Mouse (Mus musculus) forebrain, embryonic 11.5 days (tissue): ENCODE results near the gene Olfr62. TPM values are rescaled to one million over a fixed set of nuclear protein-coding genes. Genes with fewer than 3 reads are reported as not detected.

Experiments used
- ATAC-seq: fragments of 200-750 bp; cut with Nextera tagmentation; replicated peaks from 2 replicates; pipeline ENCODE4 v1.8.0; 2017; ENCODE audit warnings: moderate TSS enrichment; ENCODE audit not compliant: low FRiP score
- DNase-seq: peaks from one replicate; pipeline ENCODE4 v3.0.0-alpha.2; 2017; ENCODE audit warnings: low spot score
- H3K27ac ChIP-seq: fragments of 300-500 bp; sonication (generic); 2 replicates; pipeline ENCODE4 v1.5.1; 2014; ENCODE audit warnings: low read depth, low read length
- H3K27me3 ChIP-seq: fragments of 300-500 bp; sonication (generic); 2 replicates; pipeline ENCODE4 v1.6.1; 2014; ENCODE audit warnings: mild to moderate bottlenecking, low read length, mixed read lengths; ENCODE audit not compliant: control insufficient read depth, insufficient read depth
- H3K36me3 ChIP-seq: fragments of 300-500 bp; sonication (generic); 2 replicates; pipeline ENCODE4 v1.6.1; 2014; ENCODE audit warnings: mild to moderate bottlenecking, low read length, moderate library complexity, mixed read lengths; ENCODE audit not compliant: control insufficient read depth, insufficient read depth
- H3K4me1 ChIP-seq: fragments of 300-500 bp; sonication (generic); replicated peaks from 2 replicates; pipeline ENCODE4 v1.6.1; 2014; ENCODE audit warnings: low read length, mixed read lengths; ENCODE audit not compliant: control insufficient read depth, insufficient read depth
- H3K4me2 ChIP-seq: fragments of 300-500 bp; sonication (generic); 2 replicates; pipeline ENCODE4 v1.6.1; 2014; ENCODE audit warnings: low read depth, mild to moderate bottlenecking, low read length, moderate library complexity, mixed read lengths; ENCODE audit not compliant: severe bottlenecking
- H3K4me3 ChIP-seq: fragments of 300-500 bp; sonication (generic); 2 replicates; pipeline ENCODE4 v1.5.1; 2014; ENCODE audit warnings: low read depth, low read length
- H3K9ac ChIP-seq: fragments of 300-500 bp; sonication (generic); 2 replicates; pipeline ENCODE4 v1.6.1; 2014; ENCODE audit warnings: low read length
- H3K9me3 ChIP-seq: fragments of 300-500 bp; sonication (generic); 2 replicates; pipeline ENCODE4 v1.6.1; 2016; ENCODE audit warnings: low read length, mixed read lengths; ENCODE audit not compliant: control insufficient read depth
- WGBS: fragments of 180-500 bp; shearing (Covaris S2); extraction: QIAGEN DNeasy Blood & Tissue Kit; methylation state at CpG from one replicate; pipeline ENCODE4 v1.1.7; 2014; 5-methylcytosine and 5-hydroxymethylcytosine counted together
- polyA plus RNA-seq: library from polyadenylated mRNA; unstranded; fragments of >200 nt; fragmentation: Nextera tagmentation; extraction: Ambion mirVana; gene quantifications from 2 replicates; pipeline ENCODE4 v1.2.1, GENCODE M21; 2014

Olfr62 gene
- polyA plus RNA-seq, 1 experiment from 2014 or later = not detected

DNA sequence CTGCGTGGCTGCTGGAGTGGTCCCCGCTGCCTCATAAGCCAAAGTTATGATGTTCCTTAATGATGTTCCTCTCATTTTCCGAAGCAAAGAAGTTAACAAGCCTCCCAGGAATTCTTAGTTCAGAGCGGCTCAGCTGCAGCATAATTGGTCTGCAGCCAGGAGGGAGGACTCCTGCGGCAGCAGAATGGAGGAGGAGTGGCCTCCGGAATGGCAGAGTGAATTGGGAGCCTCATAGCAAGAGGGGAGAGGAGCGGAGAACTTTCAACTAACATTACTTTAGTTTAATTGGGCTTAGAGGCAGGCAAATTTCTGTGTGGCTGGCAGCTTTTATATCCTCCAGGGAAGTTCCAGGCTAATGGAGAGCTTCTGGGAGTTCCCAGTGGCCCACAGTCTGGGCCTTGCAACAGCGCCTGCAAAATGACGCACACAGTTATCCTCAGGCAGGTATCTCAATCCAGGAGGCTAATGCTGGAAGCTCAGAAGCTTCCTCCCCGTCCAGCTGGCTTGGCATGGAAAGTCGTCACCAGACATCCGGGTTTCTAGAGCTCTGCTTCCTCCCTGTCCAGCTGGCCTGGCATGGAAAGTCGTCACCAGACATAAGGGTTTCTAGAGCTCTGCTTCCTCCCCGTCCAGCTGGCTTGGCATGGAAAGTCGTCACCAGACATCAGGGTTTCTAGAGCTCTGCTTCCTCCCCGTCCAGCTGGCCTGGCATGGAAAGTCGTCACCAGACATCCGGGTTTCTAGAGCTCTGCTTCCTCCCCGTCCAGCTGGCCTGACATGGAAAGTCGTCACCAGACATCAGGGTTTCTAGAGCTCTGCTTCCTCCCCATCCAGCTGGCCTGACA lies 16.2 kb upstream of the Olfr62 start:
- Histone ChIP-seq H3K9ac (no peak overlapping the region), H3K27ac (no peak overlapping the region), H3K27me3 (no peaks in the 10 kb centered on the region), H3K4me2 (no peak overlapping the region), H3K36me3 (no peaks in the 10 kb centered on the region), H3K9me3 (no peaks in the 10 kb centered on the region), H3K4me1 (0 out of 2 replicates have a peak, but pooled peaks cover 2% of the 10 kb centered on the region), H3K4me3 (no peak overlapping the region)
- DNase-seq (no peak), ATAC-seq (no peak)
- 48% methylated on average over 20 of the region's 20 CpGs for WGBS

DNA sequence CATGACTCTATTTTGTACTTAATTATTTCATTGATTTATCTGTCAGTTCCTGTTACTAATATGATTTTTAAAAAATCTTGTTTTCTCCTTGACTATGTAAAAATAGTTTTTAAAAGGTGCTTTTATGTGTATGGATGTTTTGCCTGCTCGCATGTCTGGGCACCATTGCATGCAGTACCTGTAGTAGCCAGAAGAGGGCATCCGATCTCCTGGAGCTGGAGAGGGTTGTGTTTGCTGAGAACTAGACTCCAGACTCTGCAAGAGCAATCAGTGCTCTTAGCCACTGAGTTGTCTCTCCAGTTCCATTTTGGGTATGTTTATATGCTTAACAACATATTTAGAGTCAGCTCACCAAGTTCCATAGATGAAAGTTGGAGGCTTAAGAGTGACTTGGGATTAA lies 13.5 kb upstream of the Olfr62 start:
- Histone ChIP-seq H3K4me3 (no peak overlapping the region), H3K4me1 (0 out of 2 replicates have a peak, but pooled peaks cover 2% of the 10 kb centered on the region), H3K27ac (no peak overlapping the region), H3K27me3 (no peaks in the 10 kb centered on the region), H3K36me3 (no peaks in the 10 kb centered on the region), H3K9me3 (no peaks in the 10 kb centered on the region), H3K4me2 (no peak overlapping the region), H3K9ac (no peak overlapping the region)
- WGBS = 12% methylated on average over 2 of the region's 2 CpGs
- ATAC-seq (no peak), DNase-seq (peak; percentile 79)

DNA sequence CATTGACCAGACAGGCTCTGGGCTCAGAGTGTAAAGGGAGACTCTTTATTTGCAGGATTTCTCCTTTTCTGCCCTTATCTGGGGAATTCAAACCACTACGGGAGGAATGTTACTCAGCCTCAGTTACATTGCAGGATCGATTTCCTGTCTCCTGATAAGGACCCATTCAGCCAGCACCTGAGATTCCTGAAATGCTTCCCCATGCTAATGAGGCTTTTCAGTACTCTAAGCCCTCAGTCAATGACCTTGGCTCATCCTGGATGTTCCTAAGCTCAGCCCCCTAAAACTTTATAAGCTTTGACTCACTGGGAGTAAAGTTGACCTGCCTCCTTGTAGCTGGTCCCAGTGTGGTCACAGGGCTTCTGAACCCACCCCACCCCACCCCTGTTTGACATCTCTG lies 28.3 kb downstream of the Olfr62 start:
- WGBS = 77% methylated on average over 2 of the region's 2 CpGs

DNA sequence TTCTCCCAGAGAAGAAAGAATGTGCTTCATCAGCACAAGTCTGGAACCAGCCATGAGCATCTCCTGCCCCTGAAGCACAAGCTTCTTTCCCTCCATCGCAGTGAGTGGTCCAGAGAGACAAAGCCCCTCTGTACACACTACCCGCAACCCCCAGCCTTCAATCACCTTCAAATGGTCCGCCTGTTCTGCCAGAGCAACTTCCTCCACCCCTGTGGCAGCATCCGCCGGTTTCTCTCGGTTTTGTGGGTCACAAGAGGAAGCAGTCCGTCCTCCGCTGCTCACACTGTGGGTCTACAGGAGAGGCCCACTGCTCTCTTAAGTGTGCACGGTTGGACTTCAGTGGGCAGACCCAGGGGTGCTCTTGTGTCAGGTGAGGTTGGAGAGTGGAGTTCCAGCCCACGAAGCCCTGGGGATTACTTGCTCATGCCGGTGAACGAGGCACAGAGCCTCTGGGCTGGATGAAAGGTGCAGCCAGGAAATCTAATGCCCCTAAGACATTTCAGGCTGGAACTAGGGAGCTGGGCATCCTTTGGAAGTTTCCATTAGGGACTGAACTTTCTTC lies 33.7 kb downstream of the Olfr62 start, which contains the start of gene Olfr1342:
Olfr1342 (minus strand) TSS at position 345 of the 562 bp plus-strand sequence.
- Histone ChIP-seq H3K9ac (no peak within 1 kb of the TSS), H3K4me2 (no peak within 1 kb of the TSS), H3K9me3 (no peaks in the 10 kb centered on the region), H3K36me3 (no peaks in the 10 kb centered on the region), H3K4me1 (no peaks in the 10 kb centered on the region), H3K27me3 (no peaks in the 10 kb centered on the region), H3K27ac (no peak within 1 kb of the TSS), H3K4me3 (no peak within 1 kb of the TSS)
- ATAC-seq = no peak
- WGBS = 58% methylated on average over 12 of the region's 12 CpGs
- DNase-seq = no peak

More for the DNA sequence above, 28.3 kb downstream of the Olfr62 start:
- Histone ChIP-seq H3K4me3 (no peak overlapping the region), H3K4me2 (no peak overlapping the region), H3K36me3 (no peaks in the 10 kb centered on the region), H3K9ac (no peak overlapping the region), H3K4me1 (no peaks in the 10 kb centered on the region), H3K27ac (no peak overlapping the region), H3K9me3 (no peaks in the 10 kb centered on the region), H3K27me3 (no peaks in the 10 kb centered on the region)
- ATAC-seq (no peak), DNase-seq (no peak)

DNA sequence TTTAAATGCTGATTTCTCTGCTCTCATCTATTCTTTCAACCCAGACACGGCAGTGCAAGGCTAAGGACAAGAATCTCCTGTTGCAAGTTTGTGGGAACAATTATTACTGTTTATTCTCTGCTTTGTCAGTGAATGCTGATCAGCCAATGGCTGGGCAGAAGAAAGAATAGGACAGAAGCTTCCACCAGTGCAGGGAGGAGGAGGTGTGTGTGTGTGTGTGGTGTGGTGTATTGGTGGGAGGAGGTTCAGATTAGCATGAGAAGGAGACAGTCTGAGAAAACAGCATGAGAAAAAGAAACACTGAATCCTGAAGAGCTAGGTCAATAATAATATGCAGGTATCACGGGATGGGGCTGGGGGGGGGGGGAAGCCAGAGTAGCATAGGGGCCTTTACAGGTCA lies 35.1 kb downstream of the Olfr62 start:
- Histone ChIP-seq H3K27ac (no peak overlapping the region), H3K4me1 (no peaks in the 10 kb centered on the region), H3K4me2 (no peak overlapping the region), H3K36me3 (no peaks in the 10 kb centered on the region), H3K9ac (no peak overlapping the region), H3K27me3 (no peaks in the 10 kb centered on the region), H3K9me3 (no peaks in the 10 kb centered on the region), H3K4me3 (no peak overlapping the region)
- WGBS = 41% methylated on average over 2 of the region's 2 CpGs
- ATAC-seq (no peak), DNase-seq (no peak)

- H3K27ac ChIP-seq = no peak within 1 kb of the TSS
- WGBS = 80% methylated on average over 3 of the region's 3 CpGs
- H3K4me2 ChIP-seq = no peak within 1 kb of the TSS
These were observed 44.5 kb downstream of the Olfr62 start, which contains the start of gene Olfr1341 for GRCm38 (mm10) chr4:118703223-118703622. Gene Olfr1341 (plus strand): TSS chr4:118703523.

DNA sequence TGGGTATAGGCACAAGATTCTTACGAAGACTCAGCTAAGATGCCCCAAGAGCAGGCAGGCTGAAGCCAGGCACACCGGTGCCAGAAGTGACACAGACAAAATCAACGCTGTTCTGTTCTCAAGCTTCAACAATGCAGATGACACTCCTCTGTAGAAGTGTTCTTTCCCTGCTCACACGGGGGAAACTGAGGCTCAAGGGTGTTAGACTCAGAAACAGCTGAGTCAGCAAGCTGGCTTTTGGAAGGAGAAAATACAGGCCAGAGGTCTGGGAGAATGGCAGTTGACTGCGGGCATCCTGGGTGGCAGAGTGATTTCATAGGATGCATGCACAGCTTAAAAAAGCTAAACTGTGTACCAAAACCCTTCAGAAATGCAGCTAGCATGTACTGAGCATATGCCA lies 49.3 kb downstream of the Olfr62 start:
- ATAC-seq = no peak
- H3K4me1 ChIP-seq = no peaks in the 10 kb centered on the region
- no peak overlapping the region for H3K27ac ChIP-seq
- 78% methylated on average over 5 of the region's 5 CpGs for WGBS
- no peak overlapping the region for H3K4me3 ChIP-seq
- no peaks in the 10 kb centered on the region for H3K27me3 ChIP-seq
- H3K9me3 ChIP-seq = no peaks in the 10 kb centered on the region
- no peak for DNase-seq
- H3K9ac ChIP-seq = no peak overlapping the region
- no peaks in the 10 kb centered on the region for H3K36me3 ChIP-seq
- no peak overlapping the region for H3K4me2 ChIP-seq

More at GRCm38 (mm10) chr4:118703223-118703622, 44.5 kb downstream of the Olfr62 start, which contains the start of gene Olfr1341:
- Histone ChIP-seq H3K9ac (no peak within 1 kb of the TSS), H3K4me3 (no peak within 1 kb of the TSS), H3K36me3 (no peaks in the 10 kb centered on the region), H3K27me3 (no peaks in the 10 kb centered on the region), H3K4me1 (no peaks in the 10 kb centered on the region), H3K9me3 (no peaks in the 10 kb centered on the region)
- no peak for ATAC-seq
- DNase-seq = no peak

- no peak overlapping the region for H3K4me3 ChIP-seq
- no peak overlapping the region for H3K27ac ChIP-seq
- no peaks in the 10 kb centered on the region for H3K36me3 ChIP-seq
- H3K27me3 ChIP-seq = no peaks in the 10 kb centered on the region
- H3K4me1 ChIP-seq = no peaks in the 10 kb centered on the region
- no peaks in the 10 kb centered on the region for H3K9me3 ChIP-seq
- 12% methylated on average over 1 of the region's 1 CpGs for WGBS
- ATAC-seq = no peak
- DNase-seq = no peak
- H3K9ac ChIP-seq = no peak overlapping the region
- no peak overlapping the region for H3K4me2 ChIP-seq
These were observed 52.9 kb downstream of the Olfr62 start for GRCm38 (mm10) chr4:118711656-118712055.
